Mouse (Mus musculus): Measurements from ENCODE around the gene Kcnab2.
A peak's percentile ranks its signal among the peaks of the same experiment; 100 is the strongest.

The Kcnab2 gene

GRCm38 (mm10) chr4:152477466-152478223 lies at the start of gene Kcnab2:
TSS of gene Kcnab2 (minus strand) at chr4:152477871.
- DNase-seq, result peak; percentile 100

- peak; percentile 95 for DNase-seq
Observed at GRCm38 (mm10) chr4:152520083-152520482, 42.4 kb upstream of the Kcnab2 start.

GRCm38 (mm10) chr4:152519106-152519505 lies 41.4 kb upstream of the Kcnab2 start:
- no peak for DNase-seq

DNA sequence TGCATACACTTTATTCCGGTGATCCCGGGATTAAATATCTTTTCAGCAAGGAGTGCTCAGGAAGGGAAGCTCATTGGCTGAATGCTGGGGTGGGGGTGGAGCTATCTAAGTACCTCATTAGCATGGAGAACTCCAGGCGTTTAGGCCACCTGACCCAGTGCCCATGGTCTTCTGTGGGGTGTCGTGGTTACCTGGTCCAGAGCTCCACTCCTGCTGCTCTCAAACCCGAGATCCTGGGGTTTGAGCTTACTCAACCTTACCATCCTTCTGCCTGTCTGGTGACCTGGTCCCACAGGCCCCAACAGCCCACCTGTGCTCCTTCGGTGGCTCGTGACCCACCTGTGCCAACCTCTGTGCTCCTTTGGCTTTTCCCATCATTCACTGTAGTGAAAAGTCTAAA lies 37.2 kb upstream of the Kcnab2 start:
- DNase-seq, result no peak

- no peak for DNase-seq
Observed at GRCm38 (mm10) chr4:152512221-152512925, 34.7 kb upstream of the Kcnab2 start.

DNA sequence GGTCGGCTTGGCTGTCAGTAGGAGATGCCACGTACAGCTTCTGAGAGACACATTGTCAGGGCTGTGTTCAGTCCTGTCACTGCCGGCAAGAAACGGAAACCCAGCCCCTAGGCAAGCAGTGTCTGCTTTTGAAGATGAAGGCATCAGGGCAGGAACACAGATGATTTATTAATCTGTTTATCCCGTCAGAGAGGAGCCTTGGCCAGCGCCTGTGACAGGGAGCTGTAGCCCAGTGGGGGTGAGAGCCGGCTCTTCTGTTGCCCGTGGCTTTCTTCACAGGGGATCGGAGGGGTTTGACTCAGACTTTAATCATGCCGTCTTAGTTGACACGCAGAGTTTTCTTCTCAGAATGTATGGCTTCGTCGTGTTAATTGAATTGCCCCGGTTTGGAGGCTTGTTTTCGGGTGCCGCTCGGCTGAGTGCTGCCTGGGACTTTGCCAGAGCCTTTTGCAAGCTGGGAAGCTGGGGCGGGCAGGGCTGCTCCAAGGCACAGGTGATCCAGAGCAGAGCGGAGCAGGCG lies 16.7 kb upstream of the Kcnab2 start:
- peak; percentile 57 for DNase-seq

DNA sequence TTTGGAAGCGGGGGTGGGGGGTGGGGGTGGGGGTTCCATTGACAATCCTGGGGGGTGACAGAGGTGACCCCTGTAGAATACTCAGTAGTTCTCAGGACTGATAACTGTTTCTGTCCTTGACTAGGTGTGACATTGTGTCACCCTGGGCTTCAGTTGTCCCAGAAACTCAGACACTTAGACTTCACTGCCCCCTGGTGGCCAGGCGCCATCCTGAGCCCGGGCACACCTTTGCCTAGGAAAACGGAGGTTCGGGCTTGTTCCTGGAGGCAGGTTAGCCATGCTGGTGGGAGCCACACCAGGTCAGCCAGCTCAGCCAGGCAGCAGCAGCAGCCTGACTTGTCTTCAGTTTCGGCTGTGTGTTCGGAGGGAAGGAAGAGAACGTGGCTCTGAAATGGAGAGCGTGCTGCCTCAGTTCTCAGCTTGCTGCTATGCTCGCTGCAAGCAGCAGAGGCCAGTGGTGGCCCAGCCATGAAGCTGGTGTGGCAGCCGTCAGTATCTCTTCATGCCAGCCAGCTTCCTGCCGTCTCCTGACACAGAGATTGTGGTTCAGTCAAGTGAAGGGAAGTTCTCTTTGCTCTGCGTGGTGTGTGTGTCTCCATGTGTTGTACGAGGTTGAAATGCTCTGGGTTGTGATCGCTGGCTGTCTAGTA lies 13.7 kb upstream of the Kcnab2 start:
- peak; percentile 88 for DNase-seq

GRCm38 (mm10) chr4:152490311-152490710 lies 12.6 kb upstream of the Kcnab2 start:
- no peak for DNase-seq

DNA sequence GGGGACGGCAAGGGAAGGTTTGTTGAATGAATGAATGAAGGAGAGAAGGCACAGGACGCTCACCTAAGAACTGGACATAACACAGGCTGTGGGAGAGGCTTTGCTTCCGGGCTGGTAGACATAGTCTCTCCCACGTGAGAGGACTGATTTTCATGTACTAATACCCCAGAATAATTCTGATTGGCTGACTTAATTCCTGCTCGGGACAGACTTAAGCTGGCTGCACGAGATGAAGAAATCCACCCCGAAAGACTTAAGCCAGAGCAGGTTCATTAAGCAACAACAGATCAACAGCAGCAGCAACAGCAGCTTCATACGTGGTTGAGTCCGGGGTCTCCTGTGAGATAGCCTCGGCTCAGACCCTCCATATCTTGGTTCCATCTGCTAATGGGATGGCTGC lies 10.4 kb upstream of the Kcnab2 start:
- DNase-seq, result no peak

DNA sequence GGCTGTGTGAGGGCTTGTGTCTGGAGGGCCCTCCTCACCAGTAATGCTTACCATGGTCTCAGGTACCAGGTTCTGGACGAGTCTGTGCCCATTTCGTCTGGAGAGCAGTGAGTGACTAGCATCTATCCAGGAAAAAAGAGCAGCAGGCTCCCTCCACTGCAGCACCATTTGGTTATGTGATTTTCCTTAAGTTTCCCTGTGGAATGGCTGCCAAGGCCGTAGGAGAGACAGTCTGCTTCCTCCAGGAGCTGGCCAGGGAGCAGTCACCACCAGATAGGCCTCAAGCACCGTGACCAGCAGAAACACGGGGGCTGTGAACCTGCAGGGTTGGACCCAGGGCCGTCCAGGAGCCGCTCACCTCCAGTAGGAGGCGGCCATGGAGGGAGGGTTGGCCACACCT lies 2.8 kb upstream of the Kcnab2 start:
- DNase-seq, result no peak

GRCm38 (mm10) chr4:152478224-152478567 lies 525 bp upstream of the Kcnab2 start:
- DNase-seq, result no peak

GRCm38 (mm10) chr4:152477106-152477465 lies 585 bp downstream of the Kcnab2 start:
- DNase-seq, result peak; percentile 60

DNA sequence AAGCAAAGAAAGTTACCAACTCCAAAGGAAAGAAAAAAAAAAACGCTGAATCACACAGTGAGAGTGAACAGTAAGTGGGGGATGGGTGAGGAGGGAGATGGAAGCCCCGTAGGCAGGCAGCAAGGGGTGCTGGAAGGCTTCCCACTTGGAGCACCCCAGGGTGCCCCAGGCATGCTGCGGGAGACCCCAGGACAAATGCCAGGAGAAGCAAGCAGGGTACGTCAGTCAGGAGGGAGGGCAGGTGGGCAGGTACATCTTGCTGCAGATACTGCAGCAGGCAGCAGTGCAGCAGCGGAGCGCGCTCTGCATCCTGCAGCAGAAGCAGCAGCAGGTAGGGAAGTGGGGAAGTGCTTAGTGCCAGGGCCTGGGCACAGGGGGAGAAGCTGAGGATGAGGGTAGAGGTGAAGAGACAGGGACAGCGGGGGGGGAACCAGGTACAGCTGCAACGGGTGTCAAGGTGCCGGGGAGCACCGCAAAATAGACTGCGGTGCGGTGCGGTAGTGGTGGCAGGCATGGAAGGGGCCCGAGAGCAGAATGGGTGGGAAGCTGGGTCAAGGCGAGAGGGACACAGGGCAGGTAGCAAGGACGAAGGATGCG lies 1.1 kb downstream of the Kcnab2 start, which contains the start of gene Nphp4:
Gene Nphp4 (plus strand): TSS at position 280 of the 597 bp plus-strand sequence.
- DNase-seq, result peak; percentile 77

DNA sequence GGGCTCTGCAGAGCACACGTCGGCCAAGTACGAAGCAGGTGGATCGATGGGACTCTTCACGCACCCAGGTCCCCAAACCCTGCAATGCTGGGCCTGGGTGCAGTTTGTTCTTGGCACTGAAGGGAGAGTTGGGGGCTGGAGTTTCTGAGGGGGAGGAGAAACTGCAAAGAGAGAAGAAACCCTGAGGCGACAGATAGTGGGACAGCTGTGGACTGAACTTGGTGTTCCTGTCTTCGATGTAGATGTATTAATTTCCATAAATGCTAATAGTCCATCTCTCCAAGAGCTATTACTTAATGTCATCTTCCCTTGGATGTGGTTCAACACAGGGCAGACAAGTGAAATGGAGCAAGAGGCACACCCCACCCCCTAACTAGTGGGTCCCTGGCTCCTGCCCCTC lies 1.7 kb downstream of the Kcnab2 start:
- DNase-seq, result no peak

GRCm38 (mm10) chr4:152467951-152468350 lies 9.7 kb downstream of the Kcnab2 start:
- DNase-seq, result no peak

DNA sequence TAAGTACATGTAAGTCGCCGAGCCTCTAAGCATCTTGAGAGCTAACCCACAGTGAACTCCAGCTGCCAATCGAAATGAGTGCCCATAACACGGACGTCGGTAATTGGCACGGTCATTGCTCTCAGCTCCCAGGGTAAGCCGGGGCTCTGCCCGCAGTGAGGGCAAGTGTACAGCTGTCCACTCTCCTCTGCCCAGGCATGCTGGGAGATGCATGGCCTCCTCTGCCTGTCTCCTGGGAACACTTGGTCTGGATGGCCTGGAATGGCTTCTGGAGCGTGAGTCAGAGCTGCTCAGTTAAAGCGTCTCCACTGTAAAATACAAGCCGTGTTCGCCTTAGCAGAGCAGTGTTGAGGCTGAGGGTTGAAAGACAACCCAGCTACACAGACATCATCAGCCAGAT lies 11.1 kb downstream of the Kcnab2 start:
- DNase-seq, result no peak

GRCm38 (mm10) chr4:152465116-152465515 lies 12.6 kb downstream of the Kcnab2 start:
- DNase-seq, result no peak

DNA sequence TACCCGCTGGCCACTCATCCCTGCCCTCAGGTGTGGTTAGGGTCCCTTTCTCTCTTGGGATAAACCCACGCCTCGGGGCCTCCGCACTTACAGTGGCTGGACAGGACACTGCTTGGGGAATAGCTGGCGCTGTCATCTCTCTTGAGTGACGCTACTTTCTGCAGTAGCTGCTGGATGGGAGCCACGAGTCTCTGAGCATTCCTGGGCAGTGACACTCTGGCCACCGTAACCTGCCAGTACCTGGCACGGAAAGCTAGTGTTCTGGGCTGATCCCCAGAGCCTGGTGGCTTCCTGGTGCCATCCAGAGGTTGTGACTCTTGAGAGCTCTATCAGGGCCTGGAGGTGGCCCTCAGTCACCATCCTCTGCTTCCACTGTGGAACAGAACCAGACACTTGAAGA lies 14.5 kb downstream of the Kcnab2 start:
- DNase-seq, result no peak

- no peak for DNase-seq
Observed at GRCm38 (mm10) chr4:152462516-152462915, 15.2 kb downstream of the Kcnab2 start.

- DNase-seq, result no peak
Observed at GRCm38 (mm10) chr4:152457673-152458072, 20.0 kb downstream of the Kcnab2 start.

DNA sequence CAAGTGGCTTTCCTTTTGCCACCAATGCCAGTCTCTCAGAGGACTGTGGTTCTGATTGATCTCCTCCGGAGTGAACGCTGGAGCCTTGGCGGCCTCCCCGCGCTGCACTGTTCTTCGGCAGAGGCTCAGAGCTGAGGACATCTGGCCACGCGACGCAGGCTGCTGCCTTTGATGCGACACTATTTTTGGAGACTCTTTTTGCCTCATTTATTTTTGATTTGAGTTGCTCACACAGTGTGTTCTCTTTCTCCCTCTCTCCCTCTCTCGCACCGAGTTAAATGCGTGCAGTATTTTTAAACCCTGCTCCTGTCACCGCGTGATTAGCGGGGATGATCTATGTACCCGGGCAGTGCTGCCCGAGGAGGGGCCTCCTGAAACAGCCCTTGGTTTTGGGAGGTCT lies 21.1 kb downstream of the Kcnab2 start:
- DNase-seq, result no peak

DNA sequence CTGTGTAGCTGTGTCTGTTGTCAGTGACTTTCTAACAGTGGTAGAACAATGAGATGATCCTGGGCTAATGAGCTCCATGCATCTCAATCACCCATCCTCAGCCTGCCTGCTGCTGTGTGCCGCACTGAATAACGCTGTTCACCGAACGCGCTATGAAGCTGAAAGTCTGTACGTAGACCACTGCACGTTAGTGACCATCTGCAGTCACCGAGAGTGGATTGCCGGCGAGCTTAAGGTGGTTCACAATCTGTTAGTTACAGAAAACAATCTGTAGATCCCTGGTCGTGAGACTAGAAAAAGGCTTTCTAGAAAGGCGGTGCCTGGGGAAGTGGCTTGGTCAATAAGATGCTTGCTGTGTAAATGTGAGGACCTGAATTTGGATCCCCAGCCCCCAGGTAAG lies 23.5 kb downstream of the Kcnab2 start:
- DNase-seq, result no peak

- no peak for DNase-seq
Observed at GRCm38 (mm10) chr4:152453079-152453478, 24.6 kb downstream of the Kcnab2 start.
